Mouse (Mus musculus): Measurements from ENCODE around the gene Olfr429. TPM values are rescaled to one million over a fixed set of nuclear protein-coding genes. Genes with fewer than 3 reads are reported as not detected.
"Not testable (repeated sequence)": the region's sequence is repeated elsewhere in the genome, so short reads cannot be mapped to it uniquely, and the experiment has no call there.

Olfr429 gene
- not detected for total RNA-seq (2021)
- long read RNA-seq, experiment 1, result 0 reads
- long read RNA-seq, experiment 2, result 0 reads

- no peak for DNase-seq (ENCODE audit: low spot score in 2 of 2)
- intact Hi-C loops (cut with DNase I), result no loop called here
Observed at GRCm38 (mm10) chr1:174084031-174084430, at the start of gene Olfr429. Olfr429 (plus strand) TSS chr1:174084331.

DNA sequence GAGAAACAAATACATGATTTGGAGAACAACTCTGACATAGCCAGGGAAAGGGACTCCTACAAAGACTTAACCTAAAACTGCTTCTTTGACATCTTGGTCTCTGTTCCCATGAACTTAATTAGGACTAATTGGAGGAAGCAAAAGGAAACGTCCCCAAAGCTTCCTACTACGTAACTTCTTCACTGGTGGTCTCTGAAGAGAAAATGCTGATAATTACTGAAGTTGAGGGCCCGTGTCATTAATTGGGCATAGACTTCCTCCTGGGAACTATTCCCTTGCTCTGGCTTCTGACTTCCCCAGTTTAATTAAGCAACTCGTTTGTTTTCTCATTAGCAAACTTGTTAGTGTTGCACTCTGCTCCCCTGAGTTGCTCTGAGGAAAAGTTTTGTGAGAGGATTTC lies 48.3 kb upstream of the Olfr429 start:
- intact Hi-C loops (cut with DNase I), result no loop called here
- DNase-seq (ENCODE audit: low spot score in 2 of 2), result no peak

DNA sequence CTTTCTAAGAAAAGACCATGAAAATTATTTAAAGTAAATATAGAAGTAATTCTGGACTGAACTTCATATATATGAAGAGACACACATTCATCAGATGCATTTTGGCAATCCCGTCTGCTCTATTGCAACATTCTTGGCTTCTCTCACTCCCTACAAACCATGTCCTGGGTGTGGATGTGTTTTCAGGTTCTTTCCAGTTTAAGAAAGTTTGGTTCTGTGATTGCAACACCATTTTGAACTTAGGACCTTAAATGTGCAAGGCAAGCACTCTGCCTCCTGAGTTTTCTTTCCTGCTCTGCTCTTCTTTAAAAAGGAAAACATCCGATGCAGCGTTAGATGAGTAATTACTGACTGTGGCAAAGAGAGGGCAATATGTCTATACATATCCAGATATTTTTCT lies 45.7 kb upstream of the Olfr429 start:
- no peak for DNase-seq (ENCODE audit: low spot score in 2 of 2)
- intact Hi-C loops (cut with DNase I), result no loop called here

GRCm38 (mm10) chr1:174040523-174041177 lies 43.5 kb upstream of the Olfr429 start, which contains the start of gene Olfr433:
Olfr433 (plus strand) TSS chr1:174040705.
- intact Hi-C loops (cut with DNase I), result no loop called here
- peak; percentile 13 to 19 for DNase-seq (ENCODE audit: low spot score in 2 of 2)

- DNase-seq (ENCODE audit: low spot score in 2 of 2); intact Hi-C loops (cut with DNase I): not testable (repeated sequence)
Observed at GRCm38 (mm10) chr1:174042091-174042884, 41.8 kb upstream of the Olfr429 start.

DNA sequence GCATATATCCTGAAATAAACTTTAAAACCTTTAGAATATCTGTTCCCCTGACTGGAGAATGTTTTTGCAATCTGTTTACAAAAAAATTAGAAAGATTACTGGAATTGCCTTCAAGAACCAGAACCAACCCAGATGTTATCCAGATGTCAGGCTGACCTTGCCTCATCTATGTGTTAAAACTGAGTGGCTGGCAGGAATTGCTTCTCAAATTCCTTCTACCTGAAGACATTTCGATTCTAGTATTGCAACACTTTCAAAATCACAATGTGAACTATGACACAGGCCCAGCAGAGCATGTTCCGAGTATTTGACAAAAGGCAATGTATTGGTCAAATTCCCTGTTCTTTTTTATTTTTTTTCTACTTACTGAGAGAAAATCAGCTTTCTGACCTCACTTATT lies 39.7 kb upstream of the Olfr429 start:
- no peak for DNase-seq (ENCODE audit: low spot score in 2 of 2)
- intact Hi-C loops (cut with DNase I), result no loop called here

GRCm38 (mm10) chr1:174048227-174048626 lies 35.9 kb upstream of the Olfr429 start:
- intact Hi-C loops (cut with DNase I); DNase-seq (ENCODE audit: low spot score in 2 of 2): not testable (repeated sequence)

DNA sequence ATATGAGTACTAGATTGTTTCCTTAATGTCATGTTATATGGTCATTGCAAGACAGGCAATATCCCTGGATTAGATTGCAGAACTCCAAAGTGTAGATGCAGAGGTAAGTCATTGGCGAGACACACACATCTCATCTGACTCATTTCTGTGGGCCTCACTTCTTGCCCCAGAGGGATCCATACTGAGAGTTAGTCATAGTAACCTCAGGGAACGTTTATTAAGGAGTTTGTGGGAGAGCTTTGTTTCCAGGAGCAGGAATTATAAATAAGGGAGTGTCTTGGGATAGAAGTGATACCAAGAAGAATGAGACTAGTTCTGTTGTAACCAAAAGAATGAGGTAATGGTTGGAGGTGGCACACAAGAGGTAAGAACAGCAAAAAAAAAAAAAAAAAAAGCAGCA lies 35.2 kb upstream of the Olfr429 start, which contains the start of gene Olfr432:
TSS of gene Olfr432 (plus strand) at position 313 of the 400 bp plus-strand sequence.
- intact Hi-C loops (cut with DNase I), result no loop called here
- no peak for DNase-seq (ENCODE audit: low spot score in 2 of 2)

DNA sequence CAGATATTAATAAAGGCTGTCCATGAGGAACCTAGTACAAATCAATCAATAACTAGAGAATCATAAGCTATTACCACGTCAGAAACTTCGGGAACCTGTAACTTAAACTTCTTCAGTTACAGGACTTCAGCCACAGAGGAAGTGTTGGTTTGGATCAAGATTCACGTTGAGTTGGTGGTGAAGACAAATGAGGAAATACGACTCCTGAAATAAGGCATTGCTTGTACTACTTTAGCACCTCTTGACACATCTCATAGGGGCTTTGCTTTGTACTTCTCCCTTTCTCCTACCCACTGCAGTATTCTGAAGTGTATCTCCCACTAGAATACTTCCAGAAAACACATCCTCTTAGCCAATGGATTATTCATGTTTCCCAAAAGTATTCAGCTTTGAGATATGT lies 34.8 kb upstream of the Olfr429 start:
- intact Hi-C loops (cut with DNase I); DNase-seq (ENCODE audit: low spot score in 2 of 2): not testable (repeated sequence)

- intact Hi-C loops (cut with DNase I), result no loop called here
- no peak for DNase-seq (ENCODE audit: low spot score in 2 of 2)
Observed at GRCm38 (mm10) chr1:174050532-174050931, 33.6 kb upstream of the Olfr429 start.

DNA sequence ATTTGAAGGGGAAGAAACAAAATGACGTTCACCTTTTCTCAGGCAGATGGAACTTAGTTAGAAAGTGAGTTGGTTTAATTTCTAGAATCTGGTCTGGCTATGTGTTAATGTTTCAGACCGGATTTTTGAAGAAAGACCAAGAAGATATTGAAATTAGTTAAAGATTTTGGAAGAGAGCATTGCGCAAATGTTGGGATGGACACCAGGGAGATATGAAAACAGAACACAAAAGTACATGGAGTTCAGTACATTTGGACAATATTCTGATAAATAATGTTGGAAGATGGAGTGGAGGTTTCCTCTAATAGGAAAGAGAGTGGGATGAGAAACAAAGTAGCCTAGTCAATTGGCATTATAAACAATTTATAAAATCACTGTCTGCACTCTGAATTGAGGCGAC lies 32.6 kb upstream of the Olfr429 start:
- intact Hi-C loops (cut with DNase I), result no loop called here
- DNase-seq (ENCODE audit: low spot score in 2 of 2), result no peak

DNA sequence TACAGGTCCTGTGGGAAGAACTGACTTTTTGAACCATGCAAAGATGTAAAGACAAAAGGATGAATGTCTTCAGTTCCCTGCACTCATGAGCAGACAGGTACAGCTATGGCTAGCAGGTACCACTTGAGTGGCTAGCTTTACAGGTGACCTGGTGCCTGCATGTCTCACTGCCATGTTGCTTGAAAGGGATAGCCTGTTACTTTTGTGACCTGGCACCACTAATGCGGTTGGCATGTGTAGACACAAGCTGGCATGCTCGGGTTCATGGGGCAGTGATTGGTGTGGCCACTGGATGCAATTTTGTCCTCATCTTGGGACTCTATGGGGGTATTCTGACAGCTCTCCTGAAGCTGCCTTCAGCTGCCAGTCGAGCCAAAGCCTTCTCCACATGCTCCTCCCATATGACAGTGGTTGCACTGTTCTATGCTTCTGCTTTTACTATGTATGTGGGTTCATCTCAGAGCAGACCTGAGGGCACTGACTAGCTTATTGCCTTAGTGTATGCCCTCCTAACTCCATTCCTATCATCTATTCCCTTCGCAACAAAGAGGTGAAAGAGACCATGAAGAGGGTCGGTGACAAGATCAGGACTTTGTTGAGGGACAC lies 32.1 kb upstream of the Olfr429 start:
- no peak for DNase-seq (ENCODE audit: low spot score in 2 of 2)
- intact Hi-C loops (cut with DNase I), result no loop called here

DNA sequence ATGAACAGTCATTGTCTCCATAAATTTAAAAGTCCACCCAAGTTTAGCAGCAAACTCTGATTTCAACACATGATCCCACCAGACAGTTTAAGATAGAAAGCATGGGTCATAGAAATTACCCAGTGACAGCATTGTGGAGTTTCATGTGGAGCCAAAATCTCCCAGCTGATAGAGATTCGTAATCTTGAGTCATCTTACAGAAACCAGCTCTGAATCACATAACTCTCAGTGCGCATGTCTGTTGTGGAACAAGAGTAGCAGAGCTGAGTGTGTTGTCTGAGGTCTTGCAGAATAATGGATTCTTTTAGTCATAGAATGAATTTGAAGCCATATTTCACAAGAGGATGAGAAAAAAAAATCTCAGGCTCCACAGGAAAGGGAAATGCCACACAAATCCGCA lies 31.1 kb upstream of the Olfr429 start:
- peak; percentile 2 to 10 for DNase-seq (ENCODE audit: low spot score in 2 of 2)
- intact Hi-C loops (cut with DNase I), result no loop called here

GRCm38 (mm10) chr1:174055248-174055647 lies 28.9 kb upstream of the Olfr429 start:
- DNase-seq (ENCODE audit: low spot score in 2 of 2), result no peak
- intact Hi-C loops (cut with DNase I), result no loop called here

GRCm38 (mm10) chr1:174066305-174066704 lies 17.8 kb upstream of the Olfr429 start, which contains the start of gene Olfr430:
Olfr430 (plus strand) TSS chr1:174066605.
- no peak for DNase-seq (ENCODE audit: low spot score in 2 of 2)
- intact Hi-C loops (cut with DNase I), result no loop called here

- intact Hi-C loops (cut with DNase I), result loop anchor here (10.0 kb wide), 1 partner anchor 242 kb away; no protein-coding TSS in a partner anchor
- no peak for DNase-seq (ENCODE audit: low spot score in 2 of 2)
Observed at GRCm38 (mm10) chr1:174096591-174096990, 12.5 kb downstream of the Olfr429 start, which contains the start of gene Olfr427. Olfr427 (plus strand) TSS chr1:174096891.

DNA sequence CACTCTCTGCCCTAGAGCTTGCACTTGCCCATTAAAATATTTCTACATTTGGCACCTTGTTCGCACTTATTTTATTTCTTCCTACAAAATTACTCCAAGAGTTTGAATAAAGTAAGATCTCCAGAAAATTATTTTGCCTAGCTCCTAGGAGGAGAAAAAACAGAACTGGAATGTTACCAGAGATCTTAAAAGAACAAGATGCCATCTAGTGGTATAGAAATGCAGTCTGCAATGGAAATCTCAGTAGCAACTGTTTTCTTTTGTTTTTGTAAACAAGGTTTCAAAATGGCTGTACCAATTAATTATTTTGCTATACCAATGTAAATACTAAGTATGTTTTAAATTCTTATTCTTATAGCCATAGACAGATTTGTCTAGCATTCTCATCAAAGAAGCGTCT lies 19.6 kb downstream of the Olfr429 start:
- no peak for DNase-seq (ENCODE audit: low spot score in 2 of 2)
- intact Hi-C loops (cut with DNase I), result loop anchor here (1.0 kb wide), 1 partner anchor 647 kb away; no protein-coding TSS in a partner anchor

GRCm38 (mm10) chr1:174121062-174121461 lies 36.9 kb downstream of the Olfr429 start, which contains the start of gene Olfr231:
Olfr231 (minus strand) TSS chr1:174121162.
- intact Hi-C loops (cut with DNase I), result no loop called here

DNA sequence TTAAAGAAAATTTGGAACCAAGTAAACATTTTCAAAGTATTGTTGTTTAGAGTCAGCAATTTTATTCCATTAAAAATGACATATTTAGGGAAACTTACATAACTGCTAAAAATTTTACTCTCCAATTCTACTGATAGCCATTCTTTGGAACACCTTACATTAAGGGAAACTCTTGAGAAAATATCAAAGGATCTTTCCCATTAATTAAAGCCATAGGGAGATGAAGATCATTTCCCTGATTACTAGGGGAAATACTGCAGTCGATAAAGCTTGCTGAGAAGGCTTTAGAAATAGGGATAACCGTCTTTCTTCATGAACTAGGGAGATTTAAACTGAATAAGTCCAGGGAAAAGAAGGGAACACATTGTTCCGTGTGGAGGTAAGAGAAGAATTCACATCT lies 47.1 kb downstream of the Olfr429 start, which contains the start of gene Olfr424:
TSS of gene Olfr424 (plus strand) at position 301 of the 400 bp plus-strand sequence.
- intact Hi-C loops (cut with DNase I), result no loop called here
- no peak for DNase-seq (ENCODE audit: low spot score in 2 of 2)

More at GRCm38 (mm10) chr1:174121062-174121461, 36.9 kb downstream of the Olfr429 start, which contains the start of gene Olfr231:
- no peak for DNase-seq (ENCODE audit: low spot score in 2 of 2)

- intact Hi-C loops (cut with DNase I), result no loop called here
Observed at GRCm38 (mm10) chr1:174131999-174132398, 47.9 kb downstream of the Olfr429 start.

More at GRCm38 (mm10) chr1:174131999-174132398, 47.9 kb downstream of the Olfr429 start:
- no peak for DNase-seq (ENCODE audit: low spot score in 2 of 2)
